13 mouse cellular contexts compared by ENCODE assay signal in genomic region chr15:83530233-83530632, GRCm38 (mm10). TPM values are rescaled to one million over a fixed set of nuclear protein-coding genes. Genes with fewer than 3 reads are reported as not detected.
A peak's percentile ranks its signal among the peaks of the same experiment; 100 is the strongest.
DNase-seq lines count a peak whose midpoint lies in the region; ATAC-seq lines count a peak whose summit lies in the region.
"Had no signal": no experiment of that assay in that cellular context is flagged by ENCODE, and none has a peak within 500 bp of the region (broad histone marks: within the 10 kb centered on the region; RNA-seq: fewer than 3 reads in every experiment).

No protein-coding gene starts in this region.

- H3K4me3 ChIP-seq in embryonic facial prominence, embryonic 14.5 days (ENCODE audit: low read depth, low read length), result no peak overlapping the region
- H3K4me3 ChIP-seq in embryonic facial prominence, embryonic 10.5 days, result no peak overlapping the region
- no peak overlapping the region for H3K4me3 ChIP-seq in midbrain, embryonic 13.5 days (replicated peaks)
- H3K4me3 ChIP-seq in forebrain, embryonic 12.5 days (replicated peaks), result no peak overlapping the region
- H3K4me3 ChIP-seq: erythroblast, embryonic 14.5 days; megakaryocyte, embryonic 14.5 days had no signal

- no peak overlapping the region; the same call in 1 of the 2 replicates for H3K27ac ChIP-seq in embryonic facial prominence, embryonic 14.5 days (replicated peaks; ENCODE audit: low read depth, low read length)
- no peak overlapping the region for H3K27ac ChIP-seq in embryonic facial prominence, embryonic 10.5 days (replicated peaks)
- H3K27ac ChIP-seq in midbrain, embryonic 13.5 days, result no peak overlapping the region
- H3K27ac ChIP-seq in forebrain, embryonic 12.5 days, result no peak overlapping the region

- H3K9me3 ChIP-seq in embryonic facial prominence, embryonic 14.5 days (ENCODE audit: control insufficient read depth, low read length), result no peaks in the 10 kb centered on the region
- no peaks in the 10 kb centered on the region for H3K9me3 ChIP-seq in embryonic facial prominence, embryonic 10.5 days
- H3K9me3 ChIP-seq in midbrain, embryonic 13.5 days, result no peaks in the 10 kb centered on the region
- H3K9me3 ChIP-seq in forebrain, embryonic 12.5 days, result no peaks in the 10 kb centered on the region

- no peak overlapping the region for H3K9ac ChIP-seq in embryonic facial prominence, embryonic 14.5 days (ENCODE audit: low read depth, low read length)
- H3K9ac ChIP-seq in midbrain, embryonic 13.5 days (replicated peaks), result no peak overlapping the region
- H3K9ac ChIP-seq in forebrain, embryonic 12.5 days, result no peak overlapping the region

- H3K36me3 ChIP-seq in embryonic facial prominence, embryonic 14.5 days (ENCODE audit: control insufficient read depth, insufficient read depth, low read length), result no peaks in the 10 kb centered on the region
- H3K36me3 ChIP-seq in embryonic facial prominence, embryonic 10.5 days (replicated peaks), result no peaks in the 10 kb centered on the region
- no peaks in the 10 kb centered on the region for H3K36me3 ChIP-seq in midbrain, embryonic 13.5 days
- no peaks in the 10 kb centered on the region for H3K36me3 ChIP-seq in forebrain, embryonic 12.5 days (replicated peaks)

- 67% methylated on average over 9 of the region's 9 CpGs for WGBS in embryonic facial prominence, embryonic 14.5 days
- WGBS in embryonic facial prominence, embryonic 10.5 days, result 64% methylated on average over 9 of the region's 9 CpGs
- whole genome bisulfite sequencing in midbrain, embryonic 13.5 days, result 87% methylated on average over 9 of the region's 9 CpGs
- WGBS in forebrain, embryonic 12.5 days, result 89% methylated on average over 9 of the region's 9 CpGs

- peak; percentile 36 for DNase-seq in embryonic facial prominence, embryonic 14.5 days (ENCODE audit: low spot score)
- DNase-seq in embryonic facial prominence, embryonic 10.5 days (ENCODE audit: low spot score), result no peak
- DNase-seq in heart, adult 9 months (ENCODE audit: low spot score in 2 of 2), result peak; percentile 58 to 84
- DNase-seq in kidney, adult 9 months, result peak; percentile 85
- peak; percentile 83 for DNase-seq in lung, postnatal 10 days
- no peak for DNase-seq in frontal cortex, adult 2 months (ENCODE audit: extremely low spot score in 1 of 2, low spot score in 1 of 2)
- DNase-seq: B cell, adult 2 months; cerebellum, adult 11-12 months; layer of hippocampus, postnatal 36 days had no signal

- ATAC-seq in embryonic facial prominence, embryonic 14.5 days (ENCODE audit: low read depth), result no peak
- ATAC-seq in midbrain, embryonic 13.5 days, result no peak
- no peak for ATAC-seq in forebrain, embryonic 12.5 days (ENCODE audit: low FRiP score)

- H3K4me1 ChIP-seq in embryonic facial prominence, embryonic 14.5 days (ENCODE audit: control insufficient read depth, insufficient read depth, low read length), result peaks cover 7% of the 10 kb centered on the region
- H3K4me1 ChIP-seq in embryonic facial prominence, embryonic 10.5 days, result peaks cover 29% of the 10 kb centered on the region
- H3K4me1 ChIP-seq in midbrain, embryonic 13.5 days (replicated peaks), result peaks cover 18% of the 10 kb centered on the region
- H3K4me1 ChIP-seq in forebrain, embryonic 12.5 days, result peaks cover 14% of the 10 kb centered on the region

- peaks cover 37% of the 10 kb centered on the region for H3K27me3 ChIP-seq in embryonic facial prominence, embryonic 14.5 days (replicated peaks; ENCODE audit: control insufficient read depth, insufficient read depth, low read length)
- H3K27me3 ChIP-seq in embryonic facial prominence, embryonic 10.5 days (replicated peaks; ENCODE audit: low read depth, poor library complexity, severe bottlenecking), result peaks cover 58% of the 10 kb centered on the region
- peaks cover 41% of the 10 kb centered on the region for H3K27me3 ChIP-seq in midbrain, embryonic 13.5 days
- H3K27me3 ChIP-seq in forebrain, embryonic 12.5 days, result peaks cover 50% of the 10 kb centered on the region

- H3K4me2 ChIP-seq in embryonic facial prominence, embryonic 14.5 days (ENCODE audit: low read depth, low read length), result no peak overlapping the region
- no peak overlapping the region for H3K4me2 ChIP-seq in midbrain, embryonic 13.5 days (replicated peaks)
- no peak overlapping the region for H3K4me2 ChIP-seq in forebrain, embryonic 12.5 days

RNA-seq across cellular contexts. Expression of gene Bik, which starts 3.6 kb away (rescaled TPM):
- polyA plus RNA-seq in embryonic facial prominence, embryonic 14.5 days (2014; fragmentation: Nextera tagmentation; extraction: Ambion mirVana), result 5.2 and 5.6 TPM in 2 replicates
- polyA plus RNA-seq in embryonic facial prominence, embryonic 10.5 days (2016; fragmentation: Nextera tagmentation; extraction: Ambion mirVana), result 2.3 TPM in 2 replicates
- polyA plus RNA-seq in midbrain, embryonic 13.5 days (2015; fragmentation: Nextera tagmentation; extraction: Ambion mirVana), result 0.80 and 1.2 TPM in 2 replicates
- 0.30 and 0.59 TPM in 2 replicates for polyA plus RNA-seq in frontal cortex, adult 2 months (2012; rRNA removed)
- 1.4 and 1.7 TPM in 2 replicates for polyA plus RNA-seq in forebrain, embryonic 12.5 days (2016; fragmentation: Nextera tagmentation; extraction: Ambion mirVana)
- polyA plus RNA-seq: erythroblast, embryonic 14.5 days had no signal

RNA-seq across cellular contexts. Expression of gene Ttll1, which starts 19.5 kb away (rescaled TPM):
- 9.4 and 11.3 TPM in 2 replicates for polyA plus RNA-seq in embryonic facial prominence, embryonic 14.5 days (2014; fragmentation: Nextera tagmentation; extraction: Ambion mirVana)
- polyA plus RNA-seq in embryonic facial prominence, embryonic 10.5 days (2016; fragmentation: Nextera tagmentation; extraction: Ambion mirVana), result 30.9 and 32.6 TPM in 2 replicates
- 100 and 105 TPM in 2 replicates for polyA plus RNA-seq in midbrain, embryonic 13.5 days (2015; fragmentation: Nextera tagmentation; extraction: Ambion mirVana)
- polyA plus RNA-seq in frontal cortex, adult 2 months (2012; rRNA removed), result 51.6 and 52.9 TPM in 2 replicates
- 57.0 and 62.4 TPM in 2 replicates for polyA plus RNA-seq in forebrain, embryonic 12.5 days (2016; fragmentation: Nextera tagmentation; extraction: Ambion mirVana)

RNA-seq across cellular contexts. Expression of gene Tspo, which starts 33.2 kb away (rescaled TPM):
- polyA plus RNA-seq in embryonic facial prominence, embryonic 14.5 days (2014; fragmentation: Nextera tagmentation; extraction: Ambion mirVana), result 56.7 and 70.8 TPM in 2 replicates
- polyA plus RNA-seq in embryonic facial prominence, embryonic 10.5 days (2016; fragmentation: Nextera tagmentation; extraction: Ambion mirVana), result 34.1 and 35.6 TPM in 2 replicates
- polyA plus RNA-seq in midbrain, embryonic 13.5 days (2015; fragmentation: Nextera tagmentation; extraction: Ambion mirVana), result 9.6 and 9.9 TPM in 2 replicates
- 10.9 and 11.3 TPM in 2 replicates for polyA plus RNA-seq in frontal cortex, adult 2 months (2012; rRNA removed)
- 15.5 and 16.3 TPM in 2 replicates for polyA plus RNA-seq in forebrain, embryonic 12.5 days (2016; fragmentation: Nextera tagmentation; extraction: Ambion mirVana)

RNA-seq across cellular contexts. Expression of gene Mcat, which starts 33.4 kb away (rescaled TPM):
- 34.9 and 37.1 TPM in 2 replicates for polyA plus RNA-seq in embryonic facial prominence, embryonic 14.5 days (2014; fragmentation: Nextera tagmentation; extraction: Ambion mirVana)
- polyA plus RNA-seq in embryonic facial prominence, embryonic 10.5 days (2016; fragmentation: Nextera tagmentation; extraction: Ambion mirVana), result 43.9 and 46.9 TPM in 2 replicates
- polyA plus RNA-seq in midbrain, embryonic 13.5 days (2015; fragmentation: Nextera tagmentation; extraction: Ambion mirVana), result 31.8 and 35.9 TPM in 2 replicates
- 23.9 and 29.6 TPM in 2 replicates for polyA plus RNA-seq in frontal cortex, adult 2 months (2012; rRNA removed)
- 37.4 and 38.8 TPM in 2 replicates for polyA plus RNA-seq in forebrain, embryonic 12.5 days (2016; fragmentation: Nextera tagmentation; extraction: Ambion mirVana)

Comparison
In these comparisons a context has a peak if more than half of its experiments do, and no peak if none do; other contexts are left out.
1. DNase-seq: peak in embryonic facial prominence, embryonic 14.5 days (single experiment), heart, adult 9 months (2 of 2), kidney, adult 9 months (single experiment) and lung, postnatal 10 days (single experiment); none in embryonic facial prominence, embryonic 10.5 days (single experiment) and frontal cortex, adult 2 months (0 of 2).